Mouse (Mus musculus) spleen, adult 2 months (tissue): ENCODE measurements at regions not wholly inside any gene's neighbourhood (a gene's known extent, or its start where the extent isn't known, plus 50 kb on each side); places are given as distances from the start of the nearest gene placed in this dataset.

Experiments used
- CTCF ChIP-seq: fragments of 200-500 bp; IDR thresholded peaks from 2 replicates; pipeline ENCODE4 v1.5.1; 2011; ENCODE audit warnings: mild to moderate bottlenecking, inconsistent platforms; ENCODE audit not compliant: insufficient read depth, insufficient read length, insufficient replicate concordance; ENCODE audit errors: extremely low read depth
- POLR2A ChIP-seq: fragments of 200-500 bp; IDR thresholded peaks from 2 replicates; pipeline ENCODE4 v1.6.1; 2011; ENCODE audit warnings: low read depth, low read length, inconsistent platforms

GRCm38 (mm10) chr14:25011926-25012325 is 447.1 kb upstream of the Zmiz1 start:
- TF ChIP-seq POLR2A, result no peak
- no peak for TF ChIP-seq CTCF
